Mouse (Mus musculus) cerebellum, postnatal 14 days (tissue): ENCODE data around the gene Bnipl.
A peak's percentile ranks its signal among the peaks of the same experiment; 100 is the strongest.

ENCODE experiments used
- DNase-seq, 2 experiments: peaks; one replicate each; pipeline ENCODE4 v3.0.0; 2021; ENCODE audit warnings: mixed read lengths in 2 of 2

Bnipl gene

GRCm38 (mm10) chr3:95277149-95277551 is 26.2 kb upstream of the Bnipl start:
- peak; percentile 42 to 44 for DNase-seq

- DNase-seq, result no peak
Measured at GRCm38 (mm10) chr3:95276428-95276934, 25.5 kb upstream of the Bnipl start.

- DNase-seq, result no peak
Measured at GRCm38 (mm10) chr3:95275161-95275560, 24.2 kb upstream of the Bnipl start.

DNA sequence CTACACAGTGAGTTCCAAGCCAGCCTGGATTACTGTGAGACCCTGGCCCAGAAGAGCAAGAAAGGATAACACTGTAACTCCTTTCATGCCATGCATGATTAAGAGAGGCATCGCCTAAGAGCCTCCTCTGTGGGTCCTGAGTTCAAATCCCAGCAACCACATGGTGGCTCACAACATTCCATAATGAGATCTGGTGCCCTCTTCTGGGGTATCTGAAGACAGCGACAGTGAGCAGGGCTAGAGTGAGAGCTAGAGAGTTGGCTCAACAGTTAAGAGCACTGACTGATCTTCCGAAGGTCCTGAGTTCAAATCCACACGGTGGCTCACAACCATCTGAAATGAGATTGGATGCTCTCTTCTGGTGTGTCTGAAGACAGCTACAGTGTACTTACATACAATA is 23.5 kb upstream of the Bnipl start:
- no peak for DNase-seq

DNA sequence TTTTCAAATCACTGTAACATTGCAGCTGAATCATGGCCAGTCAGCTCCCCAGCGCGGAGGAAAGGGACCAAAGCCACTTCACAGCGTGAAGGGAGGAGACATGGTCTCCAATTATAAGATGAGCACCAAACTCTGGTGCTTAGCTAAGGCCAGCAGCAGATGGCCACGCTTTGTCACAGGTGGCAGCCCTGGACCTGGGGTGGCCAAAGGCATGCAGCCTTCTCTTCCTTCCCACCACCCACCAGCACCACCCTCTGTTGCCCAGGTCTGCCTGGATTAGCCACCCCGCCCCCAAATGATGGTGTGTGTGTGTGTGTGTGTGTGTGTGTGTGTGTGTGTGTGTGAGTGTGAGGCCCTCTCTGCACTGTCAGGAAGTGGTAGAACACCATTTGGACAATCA is 22.5 kb upstream of the Bnipl start:
- DNase-seq, result peak; percentile 90 to 92

DNA sequence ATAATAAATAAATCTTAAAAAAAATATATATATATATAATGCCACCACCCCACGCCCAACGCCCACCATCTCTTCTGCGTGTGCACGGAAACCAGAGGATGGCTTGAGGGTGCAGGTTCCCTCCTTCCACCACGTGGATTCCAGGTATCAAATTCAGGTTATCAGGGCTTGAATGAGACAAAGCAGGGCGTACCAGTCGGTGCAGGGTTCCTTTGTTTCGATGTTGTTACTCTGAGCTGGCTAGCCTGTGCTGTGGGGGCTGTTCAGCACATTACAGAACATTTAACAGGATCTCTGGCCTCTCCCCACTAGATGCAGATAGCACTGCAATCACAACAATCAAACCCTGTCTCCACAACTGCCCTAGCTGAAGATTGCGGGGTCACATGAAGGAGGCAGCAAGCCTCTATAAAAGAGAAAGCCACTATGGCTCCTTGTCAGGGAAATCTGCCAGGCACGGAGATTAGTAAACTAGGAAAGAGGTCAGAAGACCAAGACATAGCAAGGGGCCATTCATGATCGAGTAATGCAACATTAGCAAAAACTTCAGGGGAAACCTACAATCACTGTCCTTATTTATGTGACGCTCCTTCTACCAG is 19.9 kb upstream of the Bnipl start:
- no peak for DNase-seq

GRCm38 (mm10) chr3:95269789-95270188 is 18.8 kb upstream of the Bnipl start:
- DNase-seq, result no peak

DNA sequence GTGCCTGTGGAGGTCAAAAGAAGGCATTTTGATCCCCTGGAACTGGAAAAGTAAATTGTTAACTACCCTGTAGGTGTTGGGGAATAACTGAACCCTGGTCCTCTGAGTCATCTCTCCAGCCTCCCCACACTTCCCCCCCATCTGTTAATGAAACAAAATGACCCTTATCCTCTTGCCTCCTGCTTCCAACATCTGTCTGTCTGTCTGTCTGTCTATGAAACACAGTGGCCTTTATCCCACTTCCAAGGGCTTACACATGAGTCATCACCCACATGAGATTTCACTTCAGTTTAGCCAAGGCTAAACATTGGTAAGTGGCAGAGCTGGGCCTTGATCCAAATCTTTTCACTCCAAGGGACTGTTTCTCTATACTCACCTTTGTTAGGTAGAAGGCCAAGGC is 16.9 kb upstream of the Bnipl start:
- no peak for DNase-seq

DNA sequence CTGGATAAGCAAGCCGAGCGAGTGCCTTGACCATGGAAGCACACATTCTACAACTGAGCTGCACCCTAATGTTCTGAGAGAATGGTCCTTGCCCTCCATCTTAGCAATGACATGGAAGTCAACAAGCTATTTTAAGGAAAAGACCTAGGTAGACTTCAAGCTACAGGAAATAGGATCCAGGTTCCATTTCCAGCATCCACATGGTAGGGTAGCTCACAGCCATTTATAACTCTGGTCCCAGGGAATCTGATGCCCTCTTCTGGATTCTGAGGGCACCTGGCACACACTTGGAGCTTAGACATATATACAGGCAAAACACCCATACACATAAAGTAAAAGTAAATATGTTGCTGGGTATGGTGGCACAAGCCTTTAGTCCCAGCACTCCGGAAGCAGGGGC is 15.1 kb upstream of the Bnipl start:
- no peak for DNase-seq

- no peak for DNase-seq
Measured at GRCm38 (mm10) chr3:95264724-95265123, 13.7 kb upstream of the Bnipl start.

GRCm38 (mm10) chr3:95263089-95263739 is 12.2 kb upstream of the Bnipl start:
- peak; percentile 70 to 76 for DNase-seq

- no peak for DNase-seq
Measured at GRCm38 (mm10) chr3:95261975-95262374, 11.0 kb upstream of the Bnipl start.

- no peak for DNase-seq
Measured at GRCm38 (mm10) chr3:95256931-95257330, 5.9 kb upstream of the Bnipl start.

DNA sequence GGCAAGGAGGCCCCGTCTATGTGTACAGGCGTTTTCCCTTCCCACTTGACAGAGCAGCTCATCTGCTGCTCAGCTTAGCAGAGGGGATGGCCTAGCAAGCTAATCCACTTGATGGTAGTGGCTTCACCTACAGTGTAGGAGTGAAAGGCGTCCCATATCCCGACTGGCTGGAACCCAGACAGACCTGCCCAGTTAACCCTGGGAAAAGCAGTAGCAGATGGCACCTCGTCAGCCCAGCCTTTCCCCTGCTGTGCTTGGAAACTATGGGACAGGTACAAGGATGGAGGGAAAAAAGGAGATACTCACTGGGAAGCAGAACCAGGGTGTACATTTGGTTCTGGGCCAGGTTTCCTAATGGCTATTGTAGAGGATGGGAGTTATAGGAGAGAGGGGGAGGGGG is 632 bp downstream of the Bnipl start:
- DNase-seq, result peak; percentile 70 to 82

- DNase-seq, result no peak
Measured at GRCm38 (mm10) chr3:95247660-95248336, 3.2 kb downstream of the Bnipl start.

GRCm38 (mm10) chr3:95246465-95247231 is 4.3 kb downstream of the Bnipl start:
- peak; percentile 71 for DNase-seq

GRCm38 (mm10) chr3:95243086-95243485 is 7.9 kb downstream of the Bnipl start:
- no peak for DNase-seq

GRCm38 (mm10) chr3:95241498-95241897 is 9.5 kb downstream of the Bnipl start, which contains the start of gene Gm128:
TSS of gene Gm128 (minus strand) at chr3:95241598.
- DNase-seq, result no peak

GRCm38 (mm10) chr3:95240900-95241299 is 10.1 kb downstream of the Bnipl start:
- no peak for DNase-seq

DNA sequence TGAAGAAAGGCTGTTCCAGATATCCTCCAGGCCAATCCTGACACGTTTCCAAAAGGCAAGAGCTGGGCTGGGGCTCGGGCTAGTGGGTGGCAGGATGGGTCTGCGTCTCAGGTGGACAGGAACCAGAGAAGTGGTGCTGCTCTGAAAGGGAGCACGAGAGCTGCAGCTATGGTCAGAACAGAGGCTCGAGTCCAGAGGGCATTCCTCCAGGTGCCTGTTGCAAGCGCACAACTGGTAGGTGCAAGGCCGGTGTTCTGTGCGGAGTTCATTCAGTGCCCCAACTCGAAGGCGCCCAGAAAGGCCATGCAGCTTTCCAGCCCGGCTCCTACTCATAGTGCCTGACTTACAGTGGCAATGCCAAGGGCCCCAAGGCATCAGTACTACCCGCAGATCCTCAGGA is 11.0 kb downstream of the Bnipl start:
- DNase-seq, result no peak

DNA sequence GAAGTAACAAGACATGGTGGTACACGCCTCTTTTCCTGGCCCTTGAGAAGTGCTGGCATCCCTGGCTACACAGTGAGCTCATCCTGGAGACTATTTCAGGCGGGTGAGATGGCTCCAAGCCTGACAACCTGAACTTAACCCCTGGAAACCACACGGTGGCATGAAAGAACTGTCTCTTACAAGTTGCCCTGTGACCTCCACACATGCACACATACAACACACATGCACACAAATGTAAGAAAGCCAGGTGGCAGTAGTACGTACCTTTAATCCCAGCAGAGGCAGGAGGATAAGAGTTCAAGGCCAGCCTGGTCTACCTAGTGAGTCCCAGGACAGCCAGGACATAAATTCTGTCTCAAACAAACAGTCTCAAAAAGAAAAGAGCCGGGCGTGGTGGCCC is 12.0 kb downstream of the Bnipl start:
- no peak for DNase-seq

DNA sequence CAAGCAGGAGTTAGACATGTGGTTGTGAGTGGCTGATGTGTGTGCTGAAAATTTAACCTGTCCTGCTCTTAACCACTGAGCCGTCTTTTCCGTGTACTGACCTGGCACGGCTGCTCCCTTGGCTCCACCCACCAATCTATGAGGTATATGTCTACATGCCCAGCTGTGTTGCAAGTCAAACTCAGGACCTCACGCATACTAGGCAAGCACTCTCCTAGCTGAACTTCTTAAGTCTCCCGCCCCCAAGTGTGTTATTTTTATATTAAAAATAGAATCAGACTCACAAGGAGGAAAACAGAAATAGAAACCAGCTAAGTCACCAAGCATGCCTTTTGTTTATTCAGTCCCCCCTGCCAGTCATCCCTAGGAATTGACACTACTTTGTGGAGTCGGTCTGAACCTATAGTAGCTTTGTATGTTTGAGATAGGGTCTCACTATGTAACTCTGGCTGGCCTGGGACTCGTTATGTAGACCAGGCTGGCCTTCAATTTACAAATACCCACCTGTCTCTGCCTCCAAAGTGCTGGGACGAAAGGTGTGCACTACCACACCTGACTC is 13.4 kb downstream of the Bnipl start:
- DNase-seq, result no peak
